Mouse (Mus musculus): ENCODE measurements around the gene Mdfic.

The Mdfic gene

DNA sequence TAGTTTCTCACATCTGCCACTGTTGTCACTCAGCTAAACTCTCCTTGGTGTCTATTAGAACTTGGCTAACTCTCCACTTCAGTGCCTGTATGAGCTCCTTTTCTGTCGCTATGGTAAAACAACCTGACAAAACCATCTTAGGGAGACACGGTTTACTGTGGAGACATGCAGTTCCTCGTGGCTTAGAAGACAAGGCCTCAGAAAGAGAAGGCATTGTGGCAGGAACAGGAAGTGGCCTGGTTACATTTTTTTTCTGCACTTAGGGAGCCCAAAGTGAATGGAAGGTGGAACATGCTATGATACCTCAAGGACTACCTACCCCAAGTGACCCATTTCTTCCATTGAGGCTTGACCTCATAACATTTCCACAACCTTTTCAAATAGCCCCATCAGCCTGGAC is 18.7 kb downstream of the Mdfic start:
- DNase-seq (ENCODE audit: low read depth in 2 of 2, low spot score in 2 of 2): no peak

DNA sequence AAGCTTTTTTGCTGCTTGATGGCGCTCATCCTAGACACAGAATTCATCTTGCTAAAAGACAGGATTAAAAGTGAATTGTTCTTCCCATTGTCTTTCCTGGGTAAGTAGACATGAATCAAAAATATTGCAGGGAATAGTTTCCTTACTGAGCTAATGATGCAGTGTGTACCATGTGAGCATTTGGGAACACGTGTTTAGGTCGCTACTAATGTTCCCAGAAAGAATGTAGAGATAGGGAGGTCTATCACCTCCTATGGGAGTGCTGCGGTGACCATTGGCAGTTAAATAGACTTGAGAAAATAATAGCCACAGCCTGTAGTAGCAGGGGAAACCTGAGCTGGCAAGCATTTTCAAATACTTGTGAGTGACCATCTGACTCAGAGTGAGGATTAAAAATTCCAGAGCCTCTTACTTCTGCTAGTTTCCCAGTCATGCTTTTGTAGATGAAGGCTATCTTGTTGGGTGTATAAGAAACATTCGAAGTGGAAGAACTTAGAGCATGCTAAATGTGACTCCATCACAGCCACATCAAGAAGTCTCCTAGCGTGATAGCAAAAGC is 22.2 kb downstream of the Mdfic start:
- no peak for DNase-seq (ENCODE audit: low read depth in 2 of 2, low spot score in 2 of 2)

DNA sequence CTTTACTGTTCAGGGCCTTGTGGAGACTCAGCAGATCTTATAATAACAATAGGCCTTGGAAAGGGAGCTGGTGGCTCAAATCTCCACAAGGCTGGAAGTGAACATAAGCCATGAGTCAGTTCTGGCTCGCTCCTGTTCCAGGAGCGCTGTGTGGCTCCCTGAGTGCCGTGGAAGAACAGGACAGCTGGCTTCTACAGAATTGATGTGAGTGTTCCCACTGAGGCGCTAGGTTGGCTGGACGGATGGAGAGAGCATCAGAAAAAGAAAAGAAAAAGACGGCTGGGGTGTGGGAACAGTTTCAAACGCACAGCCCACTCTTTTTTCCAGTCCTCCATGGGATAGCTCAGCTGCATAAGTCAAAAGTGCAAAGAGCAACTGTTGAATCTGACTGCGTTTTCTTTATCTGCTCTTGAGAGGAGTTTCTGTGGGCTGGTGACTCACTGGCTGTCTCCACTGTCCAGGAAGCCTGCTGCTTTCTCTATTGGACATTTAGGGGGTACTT is 22.9 kb downstream of the Mdfic start:
- DNase-seq (ENCODE audit: low read depth in 2 of 2, low spot score in 2 of 2): no peak

DNA sequence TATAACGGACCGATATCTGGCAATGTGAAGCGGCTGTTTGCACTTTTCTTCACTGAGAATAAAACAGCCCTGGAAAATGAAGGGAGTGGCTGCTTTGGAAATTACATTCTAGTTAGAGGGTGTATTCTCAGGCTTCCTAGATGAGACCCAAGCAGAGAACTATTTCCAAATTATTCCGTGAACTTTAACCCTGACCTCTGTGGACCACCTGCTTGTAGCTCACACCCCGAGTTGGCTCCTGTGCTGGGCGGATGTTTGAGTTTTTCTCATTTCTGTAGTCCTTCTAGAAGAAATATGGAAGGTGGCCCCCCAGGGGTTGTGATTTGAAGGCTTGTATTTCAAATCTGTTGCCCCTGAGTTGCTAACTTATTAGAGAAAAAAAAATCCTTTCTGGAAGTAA is 23.3 kb downstream of the Mdfic start:
- DNase-seq (ENCODE audit: low read depth in 2 of 2, low spot score in 2 of 2): no peak

DNA sequence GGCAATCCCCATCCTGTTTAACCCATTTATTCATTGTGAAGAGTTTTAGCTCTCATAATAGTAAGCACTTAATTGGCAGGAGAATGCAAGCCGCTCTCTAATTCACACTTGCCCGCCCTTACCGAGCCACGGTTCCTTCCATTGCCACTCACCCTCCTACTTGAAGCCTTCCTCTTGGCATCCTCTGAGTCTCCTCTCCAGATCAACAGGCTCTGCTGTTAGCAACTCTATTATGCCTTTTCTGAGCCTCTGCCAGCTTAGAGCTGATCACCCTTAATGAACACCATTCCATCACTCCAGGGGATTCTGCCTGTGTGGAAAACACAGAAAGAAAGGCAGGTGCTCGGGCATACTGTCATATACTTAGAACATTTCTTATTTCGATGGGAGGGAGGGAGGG is 24.9 kb downstream of the Mdfic start:
- no peak for DNase-seq (ENCODE audit: low read depth in 2 of 2, low spot score in 2 of 2)

DNA sequence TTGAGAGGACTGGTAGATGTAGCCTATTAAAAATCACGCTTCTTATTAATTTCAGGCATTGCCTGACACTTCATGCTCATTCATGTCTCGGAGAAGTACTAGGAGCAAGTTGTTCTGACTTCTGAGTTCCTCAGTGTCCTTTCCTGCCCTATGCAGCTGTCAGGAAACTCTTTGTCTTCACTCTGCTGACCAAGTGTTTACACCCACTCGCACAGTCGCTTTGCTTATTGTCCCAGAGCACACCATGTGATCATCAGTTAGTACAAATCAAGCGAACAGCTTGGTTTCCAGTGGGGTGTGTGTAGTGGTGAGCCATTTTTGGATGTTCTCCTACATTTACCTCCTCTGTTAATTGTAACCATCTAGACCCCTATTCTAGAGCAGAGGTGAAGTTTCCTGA is 25.4 kb downstream of the Mdfic start:
- no peak for DNase-seq (ENCODE audit: low read depth in 2 of 2, low spot score in 2 of 2)

DNA sequence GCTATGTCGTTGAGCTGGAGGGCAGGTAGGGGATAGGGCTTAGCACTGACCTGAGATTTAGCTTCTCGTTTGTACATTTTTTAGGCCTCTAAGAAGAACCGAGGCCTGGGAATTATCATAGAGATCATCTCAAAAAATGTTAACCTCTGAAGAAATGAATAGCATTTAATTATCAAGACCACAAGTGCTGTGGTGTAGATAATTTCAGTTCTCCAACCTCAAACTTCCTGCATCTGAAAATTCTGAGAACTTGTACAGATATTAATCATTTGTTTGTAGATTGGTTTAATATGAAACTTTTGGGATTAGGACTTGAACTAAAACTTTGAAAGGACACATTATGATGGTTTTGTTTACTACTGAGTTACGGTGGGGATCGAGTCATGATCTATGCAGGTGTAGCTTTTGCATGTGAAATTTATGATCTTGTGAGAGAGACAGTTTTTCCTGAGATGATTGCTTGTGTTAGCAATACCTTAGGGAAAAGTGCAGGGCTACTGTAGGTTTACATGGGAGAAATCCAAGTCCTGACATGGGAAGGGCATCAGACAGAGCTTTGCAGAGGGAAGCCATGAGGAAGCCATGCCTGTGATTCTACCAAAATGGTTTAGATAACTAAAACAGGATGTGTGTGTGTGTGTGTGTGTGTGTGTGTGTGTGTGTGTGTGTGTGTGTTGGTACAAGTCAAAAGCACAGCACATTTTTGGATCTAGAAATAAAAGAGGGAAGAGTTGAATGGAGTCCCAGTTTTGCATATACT is 27.1 kb downstream of the Mdfic start:
- peak; percentile 16 to 31 for DNase-seq (ENCODE audit: low read depth in 2 of 2, low spot score in 2 of 2)

DNA sequence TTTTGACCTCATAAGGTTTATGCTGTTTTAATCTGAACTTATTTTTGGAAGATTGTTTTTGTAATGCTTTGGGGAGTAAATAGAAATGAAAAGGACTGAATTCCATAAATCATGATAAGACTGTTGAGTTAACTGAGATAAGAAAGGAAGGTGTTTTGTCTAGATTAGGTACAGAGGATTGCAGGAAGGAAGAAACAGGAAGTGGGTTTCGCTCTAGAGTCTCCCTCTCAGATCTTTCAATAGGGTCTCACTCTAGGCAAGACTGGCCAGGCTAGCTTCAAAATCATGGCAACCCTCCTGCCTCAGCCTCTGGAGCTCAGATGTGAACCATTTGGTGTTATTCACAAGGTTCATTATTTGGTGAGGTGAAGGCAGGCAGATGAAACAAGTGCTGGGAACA is 27.8 kb downstream of the Mdfic start:
- no peak for DNase-seq (ENCODE audit: low read depth in 2 of 2, low spot score in 2 of 2)

DNA sequence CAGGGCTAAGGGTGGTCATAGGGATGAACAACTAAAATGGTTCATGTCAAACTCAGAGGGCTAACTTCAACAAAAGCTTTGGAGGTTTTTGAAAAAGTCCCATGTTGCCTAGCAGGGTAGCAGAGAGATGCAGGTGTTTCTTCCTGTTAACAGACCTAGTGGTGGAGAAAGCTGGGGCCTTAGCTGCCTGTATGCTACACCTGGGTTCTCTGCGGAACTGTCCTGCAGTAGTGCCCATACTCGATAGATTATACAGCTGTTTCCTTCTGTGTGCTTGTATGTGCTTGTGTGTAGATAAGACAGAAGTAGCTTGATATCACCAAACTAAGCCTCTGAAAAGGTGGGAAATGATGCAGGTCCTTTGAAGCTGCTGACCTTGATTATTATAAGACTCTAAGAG is 28.5 kb downstream of the Mdfic start:
- no peak for DNase-seq (ENCODE audit: low read depth in 2 of 2, low spot score in 2 of 2)

DNA sequence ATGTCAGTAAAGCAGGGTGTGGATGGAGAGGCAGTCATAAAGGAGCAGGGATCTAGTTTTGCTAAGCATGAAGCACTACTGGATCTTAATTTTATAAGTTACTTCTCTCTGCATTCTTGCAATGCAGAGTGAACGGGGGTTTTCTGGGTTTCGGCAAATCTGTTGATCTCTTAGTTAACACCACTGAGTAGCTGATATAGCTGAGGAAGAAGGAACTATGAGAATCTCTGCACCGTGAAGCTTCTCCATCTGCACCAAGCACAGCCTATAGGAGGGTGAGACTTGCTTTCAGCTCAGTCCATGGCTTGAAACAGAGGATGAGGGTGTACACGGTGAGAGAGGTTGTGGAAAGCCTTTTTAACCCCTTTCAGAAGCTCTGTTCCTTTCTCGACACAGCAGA is 29.6 kb downstream of the Mdfic start:
- DNase-seq (ENCODE audit: low read depth in 2 of 2, low spot score in 2 of 2): no peak

DNA sequence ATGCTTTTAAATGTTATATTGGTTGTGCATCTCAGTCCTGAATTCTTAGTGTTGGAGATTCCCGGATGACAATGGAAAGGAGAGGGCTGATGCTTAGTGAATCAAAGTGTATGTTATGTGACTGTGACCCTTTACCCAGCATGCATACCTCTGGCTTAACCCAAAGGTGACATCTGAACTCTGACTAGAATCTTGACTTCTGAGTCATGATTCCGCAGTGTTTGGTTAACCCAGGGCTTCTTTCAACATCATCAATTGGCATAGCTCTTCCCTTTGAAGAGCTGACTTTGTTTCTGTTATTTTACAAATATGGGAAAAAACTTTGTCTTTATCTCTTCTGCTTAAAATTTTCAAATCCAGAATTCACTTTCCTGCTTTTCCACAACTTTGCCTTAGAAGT is 30.9 kb downstream of the Mdfic start:
- DNase-seq (ENCODE audit: low read depth in 2 of 2, low spot score in 2 of 2): no peak

DNA sequence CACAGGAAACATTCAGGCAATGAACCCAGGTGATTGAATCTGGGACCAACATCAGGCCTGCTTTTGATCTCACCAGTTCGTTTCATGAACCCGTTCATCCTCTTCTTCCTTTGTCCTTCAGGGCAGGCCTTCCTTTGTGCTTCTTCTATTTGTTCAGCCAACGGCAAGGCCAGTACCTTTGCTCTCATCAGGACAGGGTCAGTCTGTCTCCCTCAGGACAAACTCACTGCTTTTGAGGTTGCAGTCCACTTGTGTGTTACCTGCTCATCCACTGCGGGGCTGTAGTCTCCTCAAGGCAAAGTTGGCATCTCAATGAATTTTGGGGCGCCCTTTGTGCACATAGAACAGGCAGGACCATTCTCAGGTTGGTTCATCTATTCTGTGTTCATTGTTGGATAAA is 31.7 kb downstream of the Mdfic start:
- DNase-seq (ENCODE audit: low read depth in 2 of 2, low spot score in 2 of 2): no peak

DNA sequence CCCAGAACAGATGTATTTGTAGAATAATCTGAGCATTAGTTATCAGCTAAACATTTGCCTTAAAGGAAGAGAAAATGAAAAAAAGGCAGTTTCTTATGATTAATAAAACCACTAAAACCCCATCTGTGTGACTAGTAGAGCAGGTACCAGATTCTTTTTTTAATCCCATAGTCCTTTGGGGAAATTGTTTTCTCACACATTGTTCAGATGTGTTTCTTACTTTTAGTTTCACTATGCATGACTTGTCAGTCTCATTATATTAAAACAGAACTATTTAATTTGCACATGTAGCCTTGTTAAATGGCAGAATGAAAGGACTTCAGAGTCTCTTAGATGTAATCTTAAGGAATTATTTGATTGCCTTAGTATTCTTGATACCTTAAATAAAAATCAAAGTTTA is 32.7 kb downstream of the Mdfic start:
- DNase-seq (ENCODE audit: low read depth in 2 of 2, low spot score in 2 of 2): no peak

DNA sequence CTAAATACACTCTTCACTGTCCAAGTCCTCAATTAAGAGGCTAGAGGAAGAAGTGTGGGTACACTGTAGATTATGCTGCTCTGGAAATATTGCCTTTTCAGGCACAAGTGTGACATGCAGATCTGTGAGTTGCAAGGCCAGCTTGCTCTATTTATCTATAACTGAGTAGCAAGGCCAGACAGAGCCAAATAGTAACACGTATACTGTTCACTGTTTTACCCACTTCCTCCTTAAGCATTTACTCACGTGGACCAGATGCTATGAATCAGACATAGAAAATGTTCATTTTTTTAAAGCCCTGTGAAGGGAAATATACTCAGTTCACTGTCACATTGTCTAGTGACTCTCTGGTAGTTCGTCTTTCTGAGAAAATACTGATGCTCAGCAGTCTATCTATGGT is 37.9 kb downstream of the Mdfic start:
- DNase-seq (ENCODE audit: low read depth in 2 of 2, low spot score in 2 of 2): no peak

DNA sequence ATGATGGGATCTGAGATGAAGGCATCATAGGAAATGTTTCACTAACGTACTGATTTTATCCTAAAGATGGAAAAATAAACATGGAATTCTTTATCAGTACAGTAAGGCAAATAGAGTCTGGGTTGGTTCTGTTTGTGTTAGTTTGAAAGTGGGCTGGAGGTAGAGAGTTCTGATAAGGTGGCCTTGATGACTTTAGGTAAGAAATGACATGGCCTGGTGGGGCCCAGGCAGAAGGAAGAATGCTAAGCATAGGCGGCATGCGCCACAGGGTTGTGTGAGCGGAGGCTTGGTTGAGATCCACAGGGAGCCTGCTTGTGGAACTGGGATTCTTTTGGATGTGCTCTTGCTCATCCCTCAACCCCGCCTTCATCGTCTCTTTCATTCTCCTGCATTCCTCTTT is 40.3 kb downstream of the Mdfic start:
- DNase-seq (ENCODE audit: low read depth in 2 of 2, low spot score in 2 of 2): no peak

DNA sequence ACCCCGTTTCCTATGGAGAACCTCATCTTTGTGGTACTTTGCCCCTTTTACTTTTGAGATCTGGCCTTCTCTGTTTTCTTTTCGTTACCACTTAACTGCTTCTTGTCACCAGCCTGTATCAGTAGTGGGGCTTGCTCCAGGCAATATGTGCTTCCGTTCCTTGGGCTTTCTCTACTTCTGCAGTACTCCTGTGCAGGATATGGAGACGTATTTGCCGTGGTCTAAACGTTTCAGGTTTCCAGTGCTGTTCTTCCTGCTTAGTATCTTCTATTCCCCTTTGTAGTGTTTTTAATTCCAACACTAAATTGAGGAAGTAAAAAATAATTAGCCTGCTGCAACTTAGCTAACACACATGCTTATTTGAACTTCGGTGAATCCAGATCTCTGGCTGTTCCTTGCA is 43.6 kb downstream of the Mdfic start:
- no peak for DNase-seq (ENCODE audit: low read depth in 2 of 2, low spot score in 2 of 2)

DNA sequence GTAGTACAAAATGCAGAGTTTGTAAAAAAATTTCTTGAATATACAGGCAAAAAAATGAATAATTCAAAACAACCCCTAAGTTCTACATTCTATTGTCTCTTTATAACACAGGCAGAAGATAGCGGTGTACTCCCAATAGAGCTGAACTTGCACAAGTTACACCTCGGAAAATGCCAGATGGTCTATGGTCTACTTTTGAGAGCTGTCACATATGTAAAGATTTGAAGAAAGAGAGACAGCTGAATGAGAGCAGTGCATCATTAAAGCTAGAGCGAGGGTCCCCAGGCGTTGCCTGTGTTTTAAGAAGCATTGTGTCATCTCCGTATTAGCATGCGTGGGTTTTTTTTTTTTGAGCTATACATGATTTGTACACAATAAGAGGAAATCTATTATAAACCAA is 47.0 kb downstream of the Mdfic start:
- DNase-seq (ENCODE audit: low read depth in 2 of 2, low spot score in 2 of 2): no peak

DNA sequence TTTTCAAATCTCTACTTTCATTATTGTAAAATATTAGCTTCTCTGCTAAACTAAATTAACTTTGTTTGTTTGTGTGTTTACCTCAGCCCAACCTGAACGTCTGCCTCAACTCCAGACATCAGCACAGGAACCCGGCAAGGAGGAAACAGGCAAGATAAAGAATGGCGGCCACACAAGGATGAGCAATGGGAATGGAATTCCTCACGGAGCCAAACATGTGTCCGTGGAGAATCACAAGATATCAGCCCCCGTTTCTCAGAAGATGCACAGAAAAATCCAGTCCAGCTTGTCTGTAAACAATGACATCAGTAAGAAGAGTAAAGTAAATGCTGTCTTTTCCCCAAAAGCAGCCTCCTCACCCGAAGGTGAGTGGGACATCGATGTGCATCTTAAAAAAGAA is 49.7 kb downstream of the Mdfic start:
- no peak for DNase-seq (ENCODE audit: low read depth in 2 of 2, low spot score in 2 of 2)

DNA sequence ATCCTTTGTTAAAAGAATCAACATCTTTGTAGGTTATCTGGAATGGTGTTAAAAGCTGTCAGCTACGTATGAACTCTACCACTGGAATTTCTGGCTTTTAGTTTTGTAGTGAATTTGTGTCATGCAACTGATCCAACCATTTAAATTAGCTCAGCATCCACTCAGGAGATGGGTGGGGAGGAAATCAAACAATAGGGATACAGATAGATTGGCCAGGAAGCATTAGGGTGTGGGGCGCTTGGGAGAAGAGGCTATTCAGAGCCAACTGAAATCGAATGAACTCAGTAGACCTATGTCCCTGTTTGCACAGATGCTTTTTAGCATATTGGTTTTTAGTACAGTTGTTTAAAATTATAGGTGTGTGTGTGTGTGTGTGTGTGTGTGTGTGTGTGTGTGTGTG is 56.6 kb downstream of the Mdfic start:
- DNase-seq (ENCODE audit: low read depth in 2 of 2, low spot score in 2 of 2): no peak

DNA sequence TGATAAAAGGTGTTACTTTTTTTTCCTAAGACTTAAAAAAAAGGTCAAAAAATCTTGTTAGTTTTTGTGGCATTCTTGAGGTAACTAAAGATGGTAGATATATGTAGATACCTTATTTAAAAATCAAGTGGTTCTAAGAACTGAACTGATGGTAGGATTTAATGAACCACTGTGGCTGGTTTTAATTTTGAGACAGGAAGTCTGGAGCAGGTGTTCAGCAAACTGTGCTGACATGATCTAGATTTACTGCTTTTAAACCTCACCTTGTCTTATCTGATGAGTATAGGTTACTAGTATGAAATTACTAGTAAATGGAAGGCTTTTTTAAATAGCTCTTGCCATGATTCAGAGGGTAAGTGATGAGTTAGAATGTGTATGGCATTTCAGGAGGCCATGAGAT is 59.7 kb downstream of the Mdfic start:
- no peak for DNase-seq (ENCODE audit: low read depth in 2 of 2, low spot score in 2 of 2)

DNA sequence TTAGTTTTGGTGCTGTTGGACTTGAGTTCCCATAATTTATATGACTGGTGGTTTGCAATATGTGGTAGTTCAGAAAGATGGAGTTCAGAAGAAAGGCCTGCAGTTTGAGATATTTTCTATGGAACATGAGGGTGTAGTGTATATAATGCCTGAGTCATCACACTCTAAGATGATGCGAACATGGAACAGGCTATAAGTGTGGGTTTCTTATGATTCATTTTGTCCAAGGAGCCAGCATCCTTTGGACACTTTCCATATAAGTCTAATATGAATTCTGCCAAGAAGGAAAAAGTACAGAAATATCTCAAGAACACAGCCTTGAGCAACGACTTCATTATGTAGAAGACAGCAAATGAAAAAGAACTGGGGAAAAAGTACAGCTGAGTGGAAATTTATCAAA is 60.2 kb downstream of the Mdfic start:
- no peak for DNase-seq (ENCODE audit: low read depth in 2 of 2, low spot score in 2 of 2)

DNA sequence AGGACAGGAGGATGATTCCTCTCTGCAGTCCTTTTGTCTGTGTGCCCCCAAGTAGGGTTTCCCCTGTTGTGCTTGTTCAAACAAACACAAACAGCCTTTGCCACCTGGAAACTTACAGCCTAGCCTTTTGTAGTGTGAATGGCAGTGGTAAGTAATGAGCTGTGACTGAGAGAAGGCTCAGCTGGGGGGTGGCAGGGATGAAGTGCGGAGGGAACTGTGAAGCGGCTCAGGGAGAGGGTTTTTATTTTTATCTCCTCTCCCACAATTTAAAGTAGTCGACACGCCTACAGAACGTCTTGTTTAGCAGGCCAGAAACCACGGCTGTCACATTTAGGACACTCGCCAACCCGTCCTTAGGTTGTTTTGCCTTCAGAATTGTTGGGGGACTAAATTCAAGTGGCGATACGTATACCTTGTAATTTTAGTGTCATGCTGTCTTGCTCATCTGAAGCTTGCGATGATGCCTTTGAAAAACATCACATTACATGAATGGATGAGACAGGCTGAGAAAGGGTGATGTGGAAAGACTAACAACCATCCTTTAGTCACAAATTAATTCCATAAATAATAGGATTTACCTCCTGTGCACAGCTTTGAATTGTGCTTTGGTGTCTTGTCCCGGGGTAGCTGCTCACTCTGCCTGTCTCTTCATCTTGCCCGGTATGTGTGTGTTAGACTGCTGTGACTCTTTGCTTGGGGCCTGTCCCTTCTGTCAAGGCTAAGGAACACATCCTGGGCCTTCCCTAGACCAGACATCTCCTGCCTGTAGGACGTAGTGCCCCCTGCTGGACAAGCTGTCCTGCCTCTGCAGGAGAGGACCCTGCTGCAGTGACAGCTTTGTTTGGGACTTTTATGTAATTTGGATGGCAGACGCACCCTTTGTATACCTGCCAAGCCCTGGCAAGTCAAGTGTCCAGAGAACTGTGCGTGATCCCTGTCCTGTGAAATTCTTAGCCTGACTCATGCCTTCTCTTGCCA is 69.4 kb downstream of the Mdfic start:
- peak; percentile 41 to 50 for DNase-seq (ENCODE audit: low read depth in 2 of 2, low spot score in 2 of 2)

Data from CD8-positive naive resting alpha-beta T cell, adult 2 months (primary cell).